Mouse (Mus musculus) lung, adult 18-20 months (tissue): Measurements from ENCODE around the gene 1700016H13Rik.

Experiments
- DNase-seq, 2 experiments: peaks; one replicate each; pipeline ENCODE4 v3.0.0; 2022; ENCODE audit warnings: mixed read lengths in 2 of 2

1700016H13Rik gene

GRCm38 (mm10) chr5:103603115-103603893, 52.5 kb downstream of the 1700016H13Rik start:
- DNase-seq: no peak

GRCm38 (mm10) chr5:103598881-103599280, 56.9 kb downstream of the 1700016H13Rik start:
- no peak for DNase-seq

- no peak for DNase-seq
Observed at GRCm38 (mm10) chr5:103598264-103598663, 57.5 kb downstream of the 1700016H13Rik start.
